Mouse (Mus musculus) spleen, adult 12 weeks (tissue): ENCODE data around the gene Plek.

Source experiments
- DNase-seq: peaks from one replicate; pipeline ENCODE4 v3.0.0; 2022; ENCODE audit warnings: low spot score

Plek gene

DNA sequence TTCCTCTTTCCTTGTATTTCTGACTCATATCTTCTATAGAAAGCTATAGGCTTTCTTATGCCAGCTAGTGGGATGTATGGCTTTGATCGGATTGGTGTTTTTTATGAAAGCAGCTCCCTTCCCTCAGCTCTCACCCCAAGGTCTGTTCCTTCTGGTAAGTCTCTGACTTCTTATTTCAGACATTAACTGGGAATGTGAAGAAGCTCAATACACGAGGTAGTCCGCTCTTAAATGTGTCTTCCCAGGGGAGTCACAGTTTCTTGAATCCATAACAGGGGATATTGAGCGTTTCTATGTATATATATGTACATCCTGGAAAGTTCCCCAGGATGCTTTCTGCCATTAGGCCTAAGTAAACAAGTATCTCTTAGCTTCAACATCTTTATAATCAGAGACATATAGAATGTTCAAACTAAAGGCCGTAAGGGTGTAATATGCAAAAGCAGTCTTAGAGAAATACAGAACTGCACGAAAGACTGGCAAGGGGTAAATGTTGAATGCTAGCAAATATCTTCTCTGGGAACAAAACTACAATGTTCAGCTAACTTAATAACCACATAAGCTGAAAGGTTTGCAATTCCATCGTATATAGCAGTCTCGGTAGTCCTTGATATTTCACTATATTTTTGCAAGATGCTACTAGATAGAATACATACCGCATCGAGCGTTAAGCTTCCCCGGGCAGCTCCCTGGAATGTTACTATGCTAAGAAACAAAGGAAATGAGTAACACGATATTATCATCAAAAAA, 101.8 kb downstream of the Plek start:
- no peak for DNase-seq

DNA sequence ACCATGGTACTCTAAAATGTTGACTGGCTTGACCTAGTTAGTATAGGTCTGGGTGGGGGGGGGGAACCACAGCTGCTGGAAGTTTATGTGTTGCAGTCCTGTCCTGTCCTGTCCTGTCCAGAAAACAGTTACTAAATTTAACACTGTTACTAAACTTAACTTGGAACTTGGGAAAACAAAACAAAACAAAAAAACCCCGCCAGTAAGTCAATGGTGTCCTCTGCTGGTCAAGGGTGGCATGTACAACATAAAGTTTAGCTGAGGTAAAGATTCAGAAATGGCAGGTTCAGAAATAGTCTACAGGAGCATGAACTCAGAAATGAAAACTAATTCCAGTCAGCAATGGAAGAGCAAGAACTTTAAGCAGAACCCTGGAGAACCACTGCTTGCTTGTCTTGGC, 103.4 kb downstream of the Plek start:
- DNase-seq, result no peak

DNA sequence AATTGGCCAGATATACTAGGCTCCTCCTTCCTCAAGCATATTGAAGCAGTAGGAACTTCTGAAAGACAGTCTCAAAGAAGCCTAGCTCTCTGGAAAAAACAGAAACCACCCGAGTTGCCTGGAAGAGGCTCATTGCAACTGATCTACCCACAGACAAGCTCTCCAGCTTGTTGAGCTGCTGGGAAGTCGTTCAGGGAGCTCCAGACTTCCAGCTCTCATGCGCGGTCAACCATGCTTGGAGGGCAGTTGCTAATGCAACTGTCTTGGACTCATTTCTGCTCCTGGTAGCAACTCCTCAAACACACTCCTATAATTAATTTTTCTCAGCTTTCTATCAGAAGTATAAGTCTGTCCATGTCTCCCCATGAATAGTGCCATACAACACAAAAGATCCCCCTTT, 109.2 kb downstream of the Plek start:
- no peak for DNase-seq

DNA sequence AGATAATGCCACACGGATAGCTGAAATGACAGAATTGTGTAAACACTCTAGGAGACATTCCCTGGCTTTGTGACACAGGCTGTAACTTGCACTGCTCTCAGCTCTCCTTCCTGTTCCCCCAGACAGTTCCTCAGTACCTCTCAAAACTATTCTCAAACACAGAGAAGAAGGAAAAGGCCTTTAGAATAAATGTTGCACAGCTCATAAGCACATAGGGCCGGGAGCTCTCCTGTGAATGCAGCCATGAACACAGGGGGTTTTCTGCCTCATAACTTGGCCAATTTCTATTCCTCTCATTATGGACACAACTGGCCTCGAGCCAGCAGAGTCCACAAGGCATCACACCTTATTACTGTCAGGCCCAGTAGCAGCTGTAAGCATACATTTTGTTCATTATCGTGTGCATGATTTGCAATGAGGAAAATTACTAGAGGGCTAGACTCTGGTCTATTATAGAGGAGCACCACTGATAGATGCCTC, 110.2 kb downstream of the Plek start:
- DNase-seq, result no peak

DNA sequence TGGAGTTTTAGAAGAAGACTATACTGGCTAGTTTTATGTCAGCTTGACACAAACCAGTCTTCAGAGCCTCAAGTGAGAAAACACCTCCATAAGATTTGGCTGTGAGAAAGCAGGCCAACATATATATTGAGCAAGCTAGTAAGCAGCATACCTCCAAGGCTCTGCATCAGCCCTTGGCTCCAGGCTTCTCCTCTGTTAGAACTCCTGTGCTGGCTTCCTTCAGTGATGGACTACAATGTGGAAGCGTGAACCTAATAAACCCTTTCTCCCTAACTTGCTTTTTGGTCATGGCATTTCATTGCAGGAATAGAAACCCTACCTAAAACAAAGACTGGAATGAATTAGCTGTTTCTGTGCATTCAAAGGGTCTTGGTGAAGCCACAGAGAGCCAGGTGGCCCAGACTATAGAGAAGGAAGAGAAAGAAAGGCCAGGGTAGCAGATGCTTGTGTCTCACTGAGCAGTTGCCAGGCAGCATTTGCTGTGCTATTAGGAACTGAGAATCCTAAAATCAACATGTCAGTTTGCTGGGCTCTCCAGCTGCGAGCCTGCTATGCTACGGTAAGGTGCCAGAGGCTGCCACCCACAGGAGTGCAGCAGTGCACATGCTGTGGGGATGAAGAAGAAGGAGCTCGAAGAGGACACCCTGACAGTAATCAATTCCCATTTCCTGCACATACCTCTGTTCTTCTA, 110.9 kb downstream of the Plek start:
- DNase-seq, result no peak

DNA sequence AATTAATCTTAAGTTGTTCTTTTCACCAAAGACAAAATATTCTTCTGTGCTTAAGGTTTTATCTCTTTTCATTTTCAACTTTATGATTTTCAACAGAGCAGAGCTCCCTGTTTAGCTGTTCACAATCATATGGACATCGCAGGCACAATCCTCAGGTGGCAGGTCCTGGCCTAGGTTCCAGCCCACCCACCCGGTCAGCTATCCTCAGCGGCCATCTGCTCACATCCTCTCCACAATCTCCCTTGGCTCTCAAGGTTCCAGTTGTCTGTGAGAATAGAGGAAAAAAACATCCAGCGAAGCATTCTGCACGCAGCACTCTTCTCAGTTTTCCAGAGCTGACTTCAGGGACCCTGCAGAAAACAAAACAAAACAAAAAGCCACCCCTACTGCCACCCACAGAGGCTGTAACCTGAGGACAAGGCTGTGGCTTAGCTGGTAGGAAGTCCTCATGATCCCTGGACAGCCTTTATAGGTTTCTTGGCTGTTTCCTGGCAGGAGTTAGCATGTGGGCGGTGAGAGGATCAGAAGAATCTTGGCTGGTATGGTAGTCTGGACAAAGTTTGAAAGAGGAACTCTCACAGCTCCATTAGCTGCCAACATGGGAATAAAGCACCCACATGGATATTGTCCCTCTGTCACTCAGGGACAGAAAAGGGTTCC, 116.5 kb downstream of the Plek start:
- no peak for DNase-seq

DNA sequence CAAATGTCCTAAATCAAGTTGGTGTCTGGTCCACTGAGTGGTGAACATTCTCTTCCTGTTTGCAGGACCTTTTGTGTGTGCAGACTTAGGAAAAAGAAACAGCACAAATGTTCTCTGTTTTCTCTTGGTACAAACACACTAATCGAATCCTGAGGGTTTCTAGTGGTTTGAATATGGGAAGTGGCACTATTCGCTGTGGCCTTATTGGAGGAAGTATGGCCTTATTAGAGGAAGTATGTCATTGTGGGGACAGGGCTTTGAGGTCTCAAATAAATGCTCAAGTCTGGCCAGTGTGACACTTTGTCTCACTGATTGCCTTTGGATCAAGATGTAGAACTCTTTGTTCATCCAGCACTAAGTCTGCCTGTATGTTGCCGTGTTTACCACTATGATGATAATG, 120.0 kb downstream of the Plek start:
- no peak for DNase-seq
